Mouse (Mus musculus) heart, postnatal 0 days (tissue): ENCODE measurements around the gene Agbl4.

Experiments
- CTCF ChIP-seq: IDR thresholded peaks from 2 replicates; pipeline ENCODE4 v1.5.1; 2016; ENCODE audit warnings: antibody characterized with exemption, control low read depth, low read depth
- EP300 ChIP-seq: IDR thresholded peaks from 2 replicates; pipeline ENCODE4 v1.6.1; 2016; ENCODE audit warnings: antibody characterized with exemption, low read depth

DNA sequence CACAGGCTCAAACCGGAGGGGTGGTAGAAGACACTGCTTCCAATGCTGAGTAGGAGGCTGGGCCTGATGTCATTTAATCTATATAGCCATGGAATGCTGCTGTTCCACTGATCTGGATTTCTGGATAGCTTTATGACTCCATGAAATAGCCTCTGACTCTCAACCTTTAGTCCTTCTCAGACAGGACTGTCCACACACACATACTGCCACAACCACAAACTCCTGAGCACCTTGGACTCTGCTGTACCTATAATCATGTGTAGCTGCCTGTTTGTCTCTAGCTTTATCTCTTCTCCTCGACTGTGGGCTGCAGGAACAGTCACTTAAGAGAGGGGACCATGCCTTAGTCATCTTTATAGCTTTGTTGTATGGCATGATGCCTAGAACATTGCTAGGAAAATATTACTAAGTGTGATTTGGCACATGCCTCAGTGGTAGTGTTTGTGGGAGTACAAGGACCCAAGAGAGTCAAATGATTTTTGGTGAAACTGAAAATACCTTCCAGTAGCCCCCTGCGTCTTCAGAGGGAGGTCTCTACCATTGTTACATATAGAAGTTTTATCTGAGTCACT lies 817.8 kb downstream of the Agbl4 start:
- TF ChIP-seq EP300 = no peak
- no peak for TF ChIP-seq CTCF
